Mouse (Mus musculus) kidney, embryonic 15.5 days (tissue): Measurements from ENCODE around the gene Rnf151. TPM values are rescaled to one million over a fixed set of nuclear protein-coding genes. Genes with fewer than 3 reads are reported as not detected.
"Not testable (repeated sequence)": the region's sequence is repeated elsewhere in the genome, so short reads cannot be mapped to it uniquely, and the experiment has no call there.

Source experiments
- ATAC-seq: fragments of 200-750 bp; cut with Nextera tagmentation; replicated peaks from 2 replicates; pipeline ENCODE4 v1.8.0; 2017; ENCODE audit warnings: moderate TSS enrichment; ENCODE audit not compliant: low FRiP score
- H3K27ac ChIP-seq: fragments of 300-500 bp; sonication (generic); 2 replicates; pipeline ENCODE4 v1.5.1; 2015; ENCODE audit warnings: mild to moderate bottlenecking, inconsistent platforms
- H3K27me3 ChIP-seq: fragments of 300-500 bp; sonication (generic); 2 replicates; pipeline ENCODE4 v1.6.1; 2015; ENCODE audit warnings: inconsistent platforms
- H3K36me3 ChIP-seq: fragments of 300-500 bp; sonication (generic); 2 replicates; pipeline ENCODE4 v1.6.1; 2015; ENCODE audit warnings: inconsistent platforms
- H3K4me1 ChIP-seq: fragments of 300-500 bp; sonication (generic); 2 replicates; pipeline ENCODE4 v1.6.1; 2015; ENCODE audit warnings: inconsistent platforms
- H3K4me2 ChIP-seq: fragments of 300-500 bp; sonication (generic); 2 replicates; pipeline ENCODE4 v1.6.1; 2015; ENCODE audit warnings: moderate library complexity, mild to moderate bottlenecking, inconsistent platforms
- H3K4me3 ChIP-seq: fragments of 300-500 bp; sonication (generic); replicated peaks from 2 replicates; pipeline ENCODE4 v1.5.1; 2015; ENCODE audit warnings: mild to moderate bottlenecking, inconsistent platforms
- H3K9ac ChIP-seq: fragments of 300-500 bp; sonication (generic); 2 replicates; pipeline ENCODE4 v1.6.1; 2015; ENCODE audit warnings: mild to moderate bottlenecking, inconsistent platforms
- H3K9me3 ChIP-seq: fragments of 300-500 bp; sonication (generic); replicated peaks from 2 replicates; pipeline ENCODE4 v1.6.1; 2016; ENCODE audit warnings: inconsistent platforms
- WGBS: fragments of 180-500 bp; shearing (Covaris S2); methylation state at CpG from one replicate; pipeline ENCODE4 v1.1.7; 2015; ENCODE audit warnings: mixed read lengths; 5-methylcytosine and 5-hydroxymethylcytosine counted together
- polyA plus RNA-seq: library from polyadenylated mRNA; unstranded; fragments of >200 nt; fragmentation: Nextera tagmentation; extraction: Ambion mirVana; gene quantifications from 2 replicates; pipeline ENCODE4 v1.2.1, GENCODE M21; 2015

Gene Rnf151
- polyA plus RNA-seq, 1 experiment from 2014 or later: not detected

DNA sequence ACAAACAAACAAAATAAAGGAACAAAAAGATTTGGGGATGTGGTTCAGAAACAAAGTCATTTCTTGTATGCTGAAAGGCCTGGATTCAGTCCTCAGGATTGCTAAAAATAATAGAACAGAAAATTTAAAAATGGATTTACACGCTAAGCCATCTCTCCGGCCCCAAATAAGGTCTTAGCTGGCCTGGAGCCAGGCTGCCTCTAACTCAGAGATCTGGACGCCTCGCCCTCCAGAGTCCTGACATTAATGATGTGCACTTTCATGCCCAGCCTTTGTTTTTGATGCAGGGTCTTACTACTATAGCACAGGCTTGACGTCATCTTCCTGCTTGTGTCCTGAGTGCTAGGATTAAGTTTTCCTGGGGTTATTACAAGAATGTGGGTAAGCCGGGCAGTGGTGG, 11.2 kb upstream of the Rnf151 start:
- WGBS: 78% methylated on average over 6 of the region's 6 CpGs

GRCm38 (mm10) chr17:24728184-24728583, 10.3 kb upstream of the Rnf151 start:
- Histone ChIP-seq H3K36me3 (no peaks in the 10 kb centered on the region), H3K27me3 (no peaks in the 10 kb centered on the region), H3K4me2 (no peak overlapping the region), H3K9ac (no peak overlapping the region), H3K9me3 (no peaks in the 10 kb centered on the region), H3K4me3 (no peak overlapping the region), H3K4me1 (peaks cover 5% of the 10 kb centered on the region), H3K27ac (no peak overlapping the region)
- WGBS: 71% methylated on average over 17 of the region's 17 CpGs
- no peak for ATAC-seq

More for the DNA sequence above, 11.2 kb upstream of the Rnf151 start:
- H3K4me2 ChIP-seq: no peak overlapping the region
- H3K9me3 ChIP-seq: no peaks in the 10 kb centered on the region
- ATAC-seq: no peak
- H3K4me1 ChIP-seq: no peaks in the 10 kb centered on the region
- H3K4me3 ChIP-seq: no peak overlapping the region
- no peaks in the 10 kb centered on the region for H3K36me3 ChIP-seq
- no peak overlapping the region for H3K9ac ChIP-seq
- H3K27ac ChIP-seq: no peak overlapping the region
- H3K27me3 ChIP-seq: no peaks in the 10 kb centered on the region

GRCm38 (mm10) chr17:24727618-24728017, 9.8 kb upstream of the Rnf151 start, which contains the start of gene Rpl3l:
Gene Rpl3l, plus strand, starts transcription at chr17:24727820.
- no peak within 1 kb of the TSS for H3K4me3 ChIP-seq
- WGBS: 60% methylated on average over 2 of the region's 2 CpGs
- H3K27ac ChIP-seq: no peak within 1 kb of the TSS
- no peak within 1 kb of the TSS for H3K4me2 ChIP-seq
- H3K4me1 ChIP-seq: peaks cover 10% of the 10 kb centered on the region
- H3K36me3 ChIP-seq: peaks cover 1% of the 10 kb centered on the region; the same call in 1 of the 2 replicates
- H3K27me3 ChIP-seq: no peaks in the 10 kb centered on the region
- H3K9ac ChIP-seq: no peak within 1 kb of the TSS
- ATAC-seq: no peak
- H3K9me3 ChIP-seq: no peaks in the 10 kb centered on the region

GRCm38 (mm10) chr17:24725637-24726390, 8.0 kb upstream of the Rnf151 start:
- WGBS: 74% methylated on average over 3 of the region's 3 CpGs

GRCm38 (mm10) chr17:24724184-24724583, 6.3 kb upstream of the Rnf151 start, which contains the start of gene Ndufb10:
Gene Ndufb10, minus strand, starts transcription at chr17:24724478.
- under 1% methylated on average over 30 of the region's 30 CpGs for WGBS

More at GRCm38 (mm10) chr17:24725637-24726390, 8.0 kb upstream of the Rnf151 start:
- H3K4me3 ChIP-seq: no peak overlapping the region
- no peak overlapping the region for H3K27ac ChIP-seq
- peaks cover 26% of the 10 kb centered on the region for H3K4me1 ChIP-seq
- peaks cover 16% of the 10 kb centered on the region for H3K36me3 ChIP-seq
- no peak overlapping the region for H3K9ac ChIP-seq
- H3K4me2 ChIP-seq: no peak overlapping the region
- H3K9me3 ChIP-seq: no peaks in the 10 kb centered on the region
- H3K27me3 ChIP-seq: no peaks in the 10 kb centered on the region
- no peak for ATAC-seq

DNA sequence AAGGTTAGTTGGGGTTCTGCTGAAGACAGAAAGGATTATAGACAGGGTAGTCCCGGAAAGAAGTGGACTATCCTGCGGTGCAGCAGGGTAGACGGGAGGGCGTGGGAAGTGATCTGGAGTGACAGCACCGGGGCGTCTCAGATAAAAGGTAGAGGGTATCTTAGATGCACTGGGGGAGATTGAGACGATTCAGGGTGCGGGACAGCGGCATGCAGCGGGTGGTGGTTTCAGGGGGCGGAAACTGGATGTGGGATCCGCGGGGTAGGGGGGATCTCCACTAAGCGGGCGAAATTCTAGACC, 6.0 kb upstream of the Rnf151 start:
- H3K27ac ChIP-seq: peak overlapping the region; percentile 92
- no peaks in the 10 kb centered on the region for H3K27me3 ChIP-seq
- peak overlapping the region; percentile 91 for H3K9ac ChIP-seq
- peak; percentile 5; the same call in 1 of the 2 replicates for ATAC-seq
- peaks cover 29% of the 10 kb centered on the region for H3K4me1 ChIP-seq
- peak overlapping the region; percentile 98 for H3K4me3 ChIP-seq
- H3K9me3 ChIP-seq: no peaks in the 10 kb centered on the region
- H3K4me2 ChIP-seq: peak overlapping the region; percentile 70
- peaks cover 17% of the 10 kb centered on the region for H3K36me3 ChIP-seq
- WGBS: under 1% methylated on average over 15 of the region's 15 CpGs

More at GRCm38 (mm10) chr17:24724184-24724583, 6.3 kb upstream of the Rnf151 start, which contains the start of gene Ndufb10:
- Histone ChIP-seq H3K9me3 (no peaks in the 10 kb centered on the region), H3K36me3 (peaks cover 16% of the 10 kb centered on the region), H3K4me1 (peaks cover 26% of the 10 kb centered on the region), H3K4me3 (peak within 1 kb of the TSS; percentile 98), H3K4me2 (peak within 1 kb of the TSS; percentile 70), H3K27ac (peak within 1 kb of the TSS; percentile 92), H3K27me3 (no peaks in the 10 kb centered on the region), H3K9ac (peak within 1 kb of the TSS; percentile 91)
- ATAC-seq: peak; percentile 74

DNA sequence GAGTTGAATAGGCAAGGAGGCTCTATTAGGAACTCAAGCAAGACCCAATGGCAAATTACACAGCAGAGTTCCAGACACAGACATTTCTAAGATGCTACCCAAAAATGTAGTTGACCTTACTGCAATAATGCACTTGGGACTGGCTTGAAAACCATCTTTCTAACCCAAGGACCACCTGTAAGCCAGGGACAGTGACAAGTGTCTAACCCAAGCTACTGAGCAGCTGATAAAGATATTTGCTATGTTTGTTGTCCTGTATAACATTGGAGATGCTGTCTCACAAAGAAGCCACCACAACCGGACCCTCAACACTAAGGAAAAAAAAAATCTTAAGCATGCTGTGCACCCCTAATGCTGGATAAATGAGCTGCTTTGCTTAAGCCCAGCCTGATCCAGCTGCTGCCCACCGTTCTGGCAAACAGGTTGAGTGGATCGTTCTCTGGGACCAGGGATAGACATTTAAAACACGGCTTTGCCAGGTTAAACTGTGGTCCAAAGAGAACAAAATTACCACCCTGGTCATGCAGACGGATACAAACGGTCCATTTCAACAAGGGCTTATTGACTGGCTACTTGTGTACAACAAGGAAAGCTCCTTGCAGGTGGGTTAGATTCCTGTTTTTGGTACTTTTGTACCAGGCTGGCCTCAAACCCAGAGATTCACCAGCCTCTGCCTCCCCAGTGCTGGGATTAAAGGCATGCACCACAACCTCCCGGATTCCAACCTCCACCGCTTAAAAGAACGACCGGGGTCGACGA, 5.4 kb upstream of the Rnf151 start:
- Histone ChIP-seq H3K4me3 (peak overlapping the region; percentile 98), H3K36me3 (peaks cover 22% of the 10 kb centered on the region), H3K4me1 (peaks cover 34% of the 10 kb centered on the region), H3K27me3 (no peaks in the 10 kb centered on the region), H3K27ac (peak overlapping the region; percentile 92), H3K9ac (peak overlapping the region; percentile 91), H3K4me2 (peak overlapping the region; percentile 70), H3K9me3 (no peaks in the 10 kb centered on the region)
- ATAC-seq: no peak
- WGBS: 3% methylated on average over 12 of the region's 12 CpGs

DNA sequence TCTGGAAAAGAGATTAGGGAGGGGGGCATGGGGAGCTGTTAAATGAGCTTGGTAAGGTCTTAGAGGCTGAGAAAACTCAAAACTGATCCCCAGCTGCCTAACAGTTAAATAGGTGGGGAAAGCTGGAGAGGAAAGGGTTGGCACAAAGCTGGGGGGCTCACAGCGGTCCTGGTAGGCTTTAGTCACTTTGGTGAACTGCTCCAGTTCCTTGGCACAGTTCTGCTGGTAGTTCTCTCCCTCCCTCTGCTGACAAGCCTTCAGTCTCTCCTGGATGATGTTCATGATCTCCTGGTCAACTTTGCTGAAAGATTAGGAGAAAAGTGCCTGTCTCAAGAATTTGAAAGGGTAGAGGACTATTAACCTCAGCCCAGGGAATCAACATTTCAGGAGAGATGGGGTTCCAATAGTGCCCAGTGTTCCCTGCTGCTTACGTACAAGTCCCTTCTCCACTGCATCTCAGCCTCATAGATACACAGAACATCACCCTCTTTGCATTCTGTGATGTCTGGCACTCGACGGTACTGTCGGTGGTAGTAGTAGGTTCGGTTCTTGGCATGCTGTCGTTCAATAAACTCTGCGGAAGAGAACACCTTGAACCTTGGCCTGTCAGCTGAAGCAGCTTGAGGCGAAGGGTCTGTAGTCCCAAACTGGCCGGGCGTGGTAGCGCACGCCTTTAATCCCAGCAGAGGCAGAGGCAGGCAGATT, 4.5 kb upstream of the Rnf151 start:
- H3K9me3 ChIP-seq: no peaks in the 10 kb centered on the region
- H3K36me3 ChIP-seq: peaks cover 31% of the 10 kb centered on the region
- no peak for ATAC-seq
- H3K4me1 ChIP-seq: peaks cover 34% of the 10 kb centered on the region
- WGBS: 36% methylated on average over 13 of the region's 13 CpGs
- H3K27ac ChIP-seq: 0 out of 2 replicates have a peak overlapping the region, but pooled peaks have one; percentile 92
- peak overlapping the region; percentile 16 for H3K9ac ChIP-seq
- H3K27me3 ChIP-seq: no peaks in the 10 kb centered on the region
- H3K4me3 ChIP-seq: peak overlapping the region; percentile 98
- H3K4me2 ChIP-seq: peak overlapping the region; percentile 70

DNA sequence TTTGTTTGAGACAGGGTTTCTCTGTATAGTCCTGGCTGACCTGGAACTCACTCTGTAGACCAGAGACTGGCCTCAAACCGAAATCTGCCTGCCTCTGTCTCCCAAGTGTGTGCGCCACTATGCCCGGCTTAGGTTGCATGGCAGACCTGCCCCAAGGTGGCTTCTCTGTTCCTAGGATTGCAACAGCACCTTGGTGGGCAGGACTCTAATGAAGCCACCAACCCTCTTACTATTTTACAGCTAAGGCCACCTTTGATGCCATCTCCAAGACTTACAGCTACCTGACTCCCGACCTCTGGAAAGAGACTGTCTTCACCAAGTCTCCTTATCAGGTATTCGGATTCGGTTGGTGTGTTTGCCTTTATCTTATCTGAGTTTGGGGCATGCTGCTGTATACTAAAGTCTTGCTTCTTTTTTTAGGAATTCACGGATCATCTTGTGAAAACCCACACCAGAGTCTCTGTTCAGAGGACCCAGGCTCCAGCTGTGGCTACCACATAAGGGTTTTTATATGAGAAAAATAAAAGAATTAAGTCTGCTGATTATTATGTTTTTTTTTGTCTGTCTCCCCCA, 3.6 kb upstream of the Rnf151 start:
- H3K27ac ChIP-seq: peak overlapping the region; percentile 30; the same call in 1 of the 2 replicates
- H3K4me1 ChIP-seq: peaks cover 34% of the 10 kb centered on the region
- H3K9me3 ChIP-seq, ATAC-seq, H3K27me3 ChIP-seq: not testable (repeated sequence)
- peaks cover 39% of the 10 kb centered on the region for H3K36me3 ChIP-seq
- H3K4me2 ChIP-seq: peak overlapping the region; percentile 70
- 53% methylated on average over 7 of the region's 7 CpGs for WGBS
- peak overlapping the region; percentile 98 for H3K4me3 ChIP-seq
- peak overlapping the region; percentile 72 for H3K9ac ChIP-seq

DNA sequence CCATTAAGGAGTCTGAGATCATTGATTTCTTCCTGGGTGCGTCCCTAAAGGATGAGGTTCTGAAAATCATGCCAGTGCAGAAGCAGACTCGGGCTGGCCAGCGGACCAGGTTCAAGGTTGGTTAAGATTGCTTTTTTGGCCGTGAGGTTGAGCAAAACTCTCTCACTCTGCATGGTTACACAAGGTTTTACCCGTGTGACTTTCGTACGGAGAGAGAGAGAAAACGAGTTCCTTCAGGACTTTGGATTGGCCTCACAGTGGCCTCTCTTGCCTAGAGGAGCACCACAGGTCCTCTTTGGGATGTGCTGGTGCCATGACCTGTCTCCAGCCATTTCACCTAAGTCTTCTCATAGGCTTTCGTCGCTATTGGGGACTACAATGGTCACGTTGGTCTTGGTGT, 2.8 kb upstream of the Rnf151 start:
- H3K27me3 ChIP-seq, ATAC-seq, H3K9me3 ChIP-seq: not testable (repeated sequence)
- peak overlapping the region; percentile 86 for H3K27ac ChIP-seq
- peak overlapping the region; percentile 72 for H3K9ac ChIP-seq
- peaks cover 44% of the 10 kb centered on the region for H3K36me3 ChIP-seq
- H3K4me1 ChIP-seq: peaks cover 41% of the 10 kb centered on the region
- WGBS: under 1% methylated on average over 11 of the region's 11 CpGs
- H3K4me3 ChIP-seq: peak overlapping the region; percentile 98
- H3K4me2 ChIP-seq: peak overlapping the region; percentile 70

GRCm38 (mm10) chr17:24719494-24720222, 1.8 kb upstream of the Rnf151 start:
- H3K9me3 ChIP-seq: no peaks in the 10 kb centered on the region
- peak overlapping the region; percentile 96 for H3K9ac ChIP-seq
- under 1% methylated on average over 61 of the region's 61 CpGs for WGBS
- peak; percentile 96 for ATAC-seq
- H3K4me2 ChIP-seq: peak overlapping the region; percentile 70
- no peaks in the 10 kb centered on the region for H3K27me3 ChIP-seq
- peaks cover 47% of the 10 kb centered on the region for H3K4me1 ChIP-seq
- H3K27ac ChIP-seq: peak overlapping the region; percentile 94
- H3K36me3 ChIP-seq: peaks cover 44% of the 10 kb centered on the region
- peak overlapping the region; percentile 98 for H3K4me3 ChIP-seq
